Mouse (Mus musculus) myocyte (in vitro differentiated cells): Measurements from ENCODE around the gene Vangl1.

Experiments used
- CEBPB ChIP-seq: IDR thresholded peaks from 2 replicates; pipeline ENCODE4 v1.6.1; 2011; ENCODE audit warnings: mild to moderate bottlenecking, moderate library complexity; ENCODE audit not compliant: poor library complexity, insufficient read depth, severe bottlenecking
- E2F4 ChIP-seq: IDR thresholded peaks from one replicate; pipeline ENCODE4 v1.6.1; 2011; ENCODE audit warnings: mild to moderate bottlenecking, control low read depth, moderate library complexity; ENCODE audit not compliant: insufficient read depth
- MAX ChIP-seq: IDR thresholded peaks from one replicate; pipeline ENCODE4 v1.6.1; 2011; ENCODE audit warnings: low read depth, mild to moderate bottlenecking, control low read depth
- MYOD1 ChIP-seq, 3 experiments: IDR thresholded peaks; one replicate each; pipeline ENCODE4 v1.6.1; 2011; ENCODE audit warnings: control low read depth in 2 of 3, low read depth in 2 of 3, mild to moderate bottlenecking in 2 of 3, moderate library complexity in 1 of 3; ENCODE audit not compliant: insufficient read length in 2 of 3, control insufficient read depth in 1 of 3
- MYOG ChIP-seq, 3 experiments: IDR thresholded peaks; one replicate each; pipeline ENCODE4 v1.6.1; 2011; ENCODE audit warnings: control low read depth in 2 of 3, low read depth in 2 of 3, mild to moderate bottlenecking in 2 of 3; ENCODE audit not compliant: insufficient read length in 2 of 3, control insufficient read depth in 1 of 3, insufficient read depth in 1 of 3
- POLR2A ChIP-seq: IDR thresholded peaks from one replicate; pipeline ENCODE4 v1.6.1; 2011; ENCODE audit warnings: low read depth, mild to moderate bottlenecking, control low read depth, moderate library complexity; ENCODE audit not compliant: insufficient read length
- POLR2AphosphoS2 ChIP-seq: IDR thresholded peaks from one replicate; pipeline ENCODE4 v1.6.1; 2011; ENCODE audit warnings: low read depth, control low read depth; ENCODE audit not compliant: insufficient read length
- REST ChIP-seq: IDR thresholded peaks from one replicate; pipeline ENCODE4 v1.6.1; 2011; ENCODE audit warnings: mild to moderate bottlenecking, control low read depth, moderate library complexity; ENCODE audit not compliant: insufficient read depth, insufficient read length
- SRF ChIP-seq: IDR thresholded peaks from one replicate; pipeline ENCODE4 v1.6.1; 2011; ENCODE audit warnings: low read depth; ENCODE audit not compliant: control insufficient read depth, insufficient read length
- TCF12 ChIP-seq: IDR thresholded peaks from one replicate; pipeline ENCODE4 v1.6.1; 2011; ENCODE audit warnings: mild to moderate bottlenecking, control low read depth; ENCODE audit not compliant: poor library complexity, insufficient read depth, severe bottlenecking
- TCF3 ChIP-seq: IDR thresholded peaks from one replicate; pipeline ENCODE4 v1.6.1; 2011; ENCODE audit warnings: low read depth, control low read depth; ENCODE audit not compliant: insufficient read length
- USF1 ChIP-seq: IDR thresholded peaks from one replicate; pipeline ENCODE4 v1.6.1; 2011; ENCODE audit warnings: low read depth, mild to moderate bottlenecking, control low read depth, moderate library complexity

DNA sequence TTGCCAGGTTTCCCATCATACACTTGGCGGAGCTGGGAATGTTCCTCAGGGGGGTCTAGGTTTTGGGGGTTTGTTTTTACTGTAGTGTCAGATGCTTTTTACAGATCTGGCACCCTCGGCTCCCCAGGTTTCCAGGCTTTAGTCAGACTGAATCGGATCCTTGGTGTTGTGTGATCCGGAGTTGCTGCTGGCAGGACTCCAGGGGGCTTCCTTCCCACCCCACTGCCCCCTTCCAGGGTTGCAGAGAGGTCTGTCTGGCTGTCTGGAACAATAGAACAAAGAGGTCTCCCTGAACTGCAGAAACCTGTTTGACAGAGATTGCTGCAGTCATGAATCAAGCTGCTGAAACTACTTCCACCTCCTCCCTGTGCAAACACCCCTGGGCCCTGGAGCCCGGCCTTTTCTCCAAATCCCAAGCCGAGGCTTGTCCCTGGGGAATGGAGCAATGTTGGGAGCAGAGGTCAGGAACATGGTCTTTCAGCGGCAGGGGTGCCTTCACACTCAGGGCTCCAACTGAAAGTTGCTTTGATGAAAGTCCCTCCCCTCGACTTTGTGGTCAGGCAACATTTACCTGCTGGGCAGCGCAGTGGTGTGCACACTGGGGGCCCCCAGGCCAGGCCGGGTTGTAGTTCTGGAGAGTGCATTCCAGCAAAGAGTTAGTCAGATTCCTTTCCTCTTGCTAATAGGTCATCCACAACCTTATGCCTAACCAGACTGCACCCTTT lies 68.9 kb downstream of the Vangl1 start:
- no peak for TF ChIP-seq POLR2A
- no peak for TF ChIP-seq E2F4
- TF ChIP-seq MAX, result no peak
- no peak for TF ChIP-seq POLR2AphosphoS2
- TF ChIP-seq MYOD1 (IDR thresholded peaks at IDR 0.05; ENCODE audit: control insufficient read depth in 1 of 3, insufficient read length in 2 of 3, low read depth in 2 of 3), result no peak
- TF ChIP-seq TCF3, result no peak
- TF ChIP-seq CEBPB, result no peak
- no peak for TF ChIP-seq USF1
- no peak for TF ChIP-seq MYOG (IDR thresholded peaks at IDR 0.05; ENCODE audit: control insufficient read depth in 1 of 3, insufficient read depth in 1 of 3, insufficient read length in 2 of 3, low read depth in 2 of 3)
- TF ChIP-seq TCF12, result no peak
- TF ChIP-seq SRF, result no peak
- no peak for TF ChIP-seq REST
